In the genomic region with DNA sequence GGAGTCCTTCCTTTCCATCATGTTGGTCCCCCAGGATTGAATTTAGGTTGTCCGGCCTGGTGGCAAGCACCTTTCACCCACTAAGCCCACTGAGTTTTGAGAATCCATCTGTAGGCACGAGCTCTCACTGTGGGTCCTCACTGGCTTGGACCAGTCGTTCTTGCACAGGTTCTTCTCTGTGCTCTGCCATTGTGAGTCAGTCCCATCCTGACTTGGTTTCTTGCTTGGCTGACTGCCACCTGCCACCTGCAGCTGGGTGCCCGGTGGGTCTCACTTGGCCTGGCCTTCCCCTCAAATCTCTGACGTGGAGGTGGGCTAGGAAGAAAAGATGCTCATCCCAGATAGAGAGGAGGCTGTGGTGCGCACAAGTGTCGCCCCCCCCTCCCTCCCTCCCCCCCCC, we compare ENCODE assay signal across 23 mouse cellular contexts.
"Had no signal": no experiment of that assay in that cellular context is flagged by ENCODE, and none has a peak within 500 bp of the region (broad histone marks: within the 10 kb centered on the region; RNA-seq: fewer than 3 reads in every experiment).

No protein-coding gene starts in this region.

- H3K9ac ChIP-seq: lung, embryonic 14.5 days; midbrain, embryonic 12.5 days; neural tube, embryonic 13.5 days; neural tube, embryonic 15.5 days; stomach, embryonic 15.5 days had no signal

- DNase-seq: lung, adult 18-20 months; lung, embryonic 14.5 days; lung, postnatal 10 days; lung, postnatal 36 days; midbrain, embryonic 14.5 days; retina, postnatal 1 day; right cerebral cortex, adult 18-20 months; right cerebral cortex, postnatal 25 days; right cerebral cortex, postnatal 4 days; spleen, adult 18-20 months; thymus, adult 2 months; thymus, postnatal 25 days; thymus, postnatal 4 days had no signal

- H3K27ac ChIP-seq: macrophage; midbrain, embryonic 10.5 days; midbrain, embryonic 12.5 days; neural tube, embryonic 13.5 days; neural tube, embryonic 15.5 days; stomach, embryonic 15.5 days; stomach, postnatal 0 days had no signal

- H3K9me3 ChIP-seq: midbrain, embryonic 10.5 days; midbrain, embryonic 12.5 days; neural tube, embryonic 13.5 days; neural tube, embryonic 15.5 days; stomach, embryonic 15.5 days had no signal

- H3K27me3 ChIP-seq: midbrain, embryonic 12.5 days; neural tube, embryonic 13.5 days; neural tube, embryonic 15.5 days; stomach, embryonic 15.5 days had no signal

- ATAC-seq: midbrain, embryonic 16.5 days had no signal

- H3K4me2 ChIP-seq: lung, embryonic 14.5 days; midbrain, embryonic 12.5 days; neural tube, embryonic 13.5 days; neural tube, embryonic 15.5 days; stomach, embryonic 15.5 days had no signal

- H3K4me3 ChIP-seq: megakaryocyte, embryonic 14.5 days; midbrain, embryonic 10.5 days; midbrain, embryonic 12.5 days; myocyte; neural tube, embryonic 13.5 days; neural tube, embryonic 15.5 days; stomach, embryonic 15.5 days had no signal
